Mouse (Mus musculus) CD4-positive, CD25-positive, alpha-beta regulatory T cell, adult 2 months (primary cell): ENCODE results near the gene Rnf121.

Experiments used
- DNase-seq: peaks from one replicate; pipeline ENCODE4 v3.0.0-alpha.2; 2012; ENCODE audit warnings: low read depth, low spot score

Rnf121 gene

DNA sequence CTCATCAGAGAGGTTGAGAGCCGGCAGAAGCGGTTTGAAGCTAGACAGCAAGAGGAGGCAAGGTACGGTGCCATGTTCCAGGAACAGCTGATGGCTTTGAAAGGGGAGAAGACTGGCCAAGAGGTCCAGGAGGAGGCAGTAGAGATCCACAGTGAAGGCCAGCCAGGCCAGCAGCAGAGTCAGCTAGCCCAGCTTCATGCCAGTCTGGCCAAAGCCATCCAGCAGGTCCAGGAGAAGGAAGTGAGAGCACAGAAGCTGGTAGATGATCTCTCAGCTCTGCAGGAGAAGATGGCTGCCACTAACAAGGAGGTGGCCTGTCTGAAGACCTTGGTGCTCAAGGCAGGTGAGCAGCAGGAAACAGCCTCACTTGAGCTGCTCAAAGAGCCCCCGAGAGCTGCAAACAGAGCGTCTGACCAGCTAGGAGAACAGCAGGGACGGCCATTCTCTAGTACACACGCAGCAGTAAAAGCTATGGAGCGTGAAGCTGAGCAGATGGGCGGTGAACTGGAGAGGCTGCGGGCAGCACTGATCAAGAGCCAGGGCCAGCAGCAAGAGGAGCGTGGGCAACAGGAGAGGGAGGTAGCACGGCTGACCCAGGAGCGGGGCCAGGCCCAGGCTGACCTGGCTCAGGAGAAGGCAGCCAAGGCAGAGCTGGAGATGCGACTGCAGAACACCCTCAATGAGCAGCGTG is 65.7 kb downstream of the Rnf121 start:
- no peak for DNase-seq

DNA sequence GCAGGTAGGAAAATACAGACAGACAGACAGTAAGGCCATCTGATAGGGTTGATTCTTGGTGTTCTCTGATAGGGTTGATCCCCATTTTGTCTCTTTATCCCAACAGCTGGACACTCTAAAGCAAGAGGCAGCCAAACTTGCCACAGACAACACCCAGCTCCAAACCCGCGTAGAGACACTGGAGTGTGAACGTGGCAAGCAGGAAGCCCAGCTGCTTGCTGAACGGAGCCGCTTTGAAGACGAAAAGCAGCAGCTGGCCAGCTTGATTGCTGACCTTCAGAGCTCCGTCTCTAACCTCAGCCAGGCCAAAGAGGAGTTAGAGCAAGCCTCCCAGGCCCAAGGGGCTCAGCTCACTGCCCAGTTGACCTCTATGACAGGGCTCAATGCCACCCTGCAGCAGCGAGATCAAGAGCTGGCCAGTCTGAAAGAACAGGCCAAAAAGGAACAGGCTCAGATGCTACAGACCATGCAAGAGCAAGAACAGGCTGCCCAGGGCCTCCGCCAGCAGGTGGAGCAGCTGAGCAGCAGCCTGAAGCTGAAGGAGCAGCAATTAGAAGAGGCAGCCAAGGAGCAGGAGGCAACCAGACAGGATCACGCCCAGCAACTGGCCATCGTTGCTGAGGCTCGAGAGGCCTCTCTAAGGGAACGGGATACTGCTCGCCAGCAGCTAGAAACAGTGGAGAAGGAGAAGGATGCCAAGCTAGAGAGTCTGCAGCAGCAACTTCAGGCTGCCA is 66.9 kb downstream of the Rnf121 start:
- peak; percentile 84 for DNase-seq

DNA sequence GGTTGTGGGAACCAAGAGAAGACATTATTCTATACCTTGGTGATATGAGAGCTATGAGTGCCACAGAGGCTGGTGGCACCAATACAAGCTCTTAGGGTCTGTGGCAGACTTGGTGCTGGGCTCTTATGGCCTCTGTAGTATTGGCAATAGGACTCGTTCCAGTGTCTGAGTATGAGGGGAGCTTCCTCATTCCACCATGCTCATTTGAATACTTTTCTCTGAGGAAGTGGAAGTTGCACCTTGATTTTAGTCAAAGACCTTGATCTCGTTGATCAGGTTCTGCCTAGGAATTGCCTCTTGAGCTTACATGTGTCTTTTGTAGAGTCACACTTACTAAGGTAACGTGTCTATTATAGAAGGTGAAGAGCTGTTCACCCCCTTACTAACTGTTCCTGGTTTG is 71.0 kb downstream of the Rnf121 start:
- no peak for DNase-seq

- no peak for DNase-seq
Observed at GRCm38 (mm10) chr7:101985081-101985480, 80.2 kb downstream of the Rnf121 start.

GRCm38 (mm10) chr7:101982735-101983134 is 82.5 kb downstream of the Rnf121 start:
- DNase-seq = no peak

- no peak for DNase-seq
Observed at GRCm38 (mm10) chr7:101974505-101974904, 90.8 kb downstream of the Rnf121 start.

- DNase-seq = no peak
Observed at GRCm38 (mm10) chr7:101973730-101974129, 91.5 kb downstream of the Rnf121 start.

DNA sequence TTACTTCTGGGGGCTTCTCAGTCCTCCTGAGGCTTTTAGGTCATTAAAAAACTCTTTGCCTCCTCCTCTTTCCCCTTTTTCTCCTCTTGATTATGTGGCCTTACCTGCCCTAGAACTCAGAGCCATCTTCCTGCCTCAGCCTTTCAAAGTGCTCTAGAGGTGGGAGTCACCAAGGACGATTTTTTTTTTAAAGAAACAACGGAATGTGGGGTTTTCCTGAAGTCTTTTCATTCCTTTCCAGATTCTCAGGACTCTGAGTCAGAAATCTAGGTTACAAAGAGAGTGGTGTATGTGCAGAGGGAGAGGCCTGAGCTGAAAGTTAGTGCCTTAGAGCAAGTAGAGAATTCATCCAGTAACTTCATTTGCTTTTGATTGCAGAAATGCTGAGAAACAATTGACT is 93.5 kb downstream of the Rnf121 start:
- no peak for DNase-seq

DNA sequence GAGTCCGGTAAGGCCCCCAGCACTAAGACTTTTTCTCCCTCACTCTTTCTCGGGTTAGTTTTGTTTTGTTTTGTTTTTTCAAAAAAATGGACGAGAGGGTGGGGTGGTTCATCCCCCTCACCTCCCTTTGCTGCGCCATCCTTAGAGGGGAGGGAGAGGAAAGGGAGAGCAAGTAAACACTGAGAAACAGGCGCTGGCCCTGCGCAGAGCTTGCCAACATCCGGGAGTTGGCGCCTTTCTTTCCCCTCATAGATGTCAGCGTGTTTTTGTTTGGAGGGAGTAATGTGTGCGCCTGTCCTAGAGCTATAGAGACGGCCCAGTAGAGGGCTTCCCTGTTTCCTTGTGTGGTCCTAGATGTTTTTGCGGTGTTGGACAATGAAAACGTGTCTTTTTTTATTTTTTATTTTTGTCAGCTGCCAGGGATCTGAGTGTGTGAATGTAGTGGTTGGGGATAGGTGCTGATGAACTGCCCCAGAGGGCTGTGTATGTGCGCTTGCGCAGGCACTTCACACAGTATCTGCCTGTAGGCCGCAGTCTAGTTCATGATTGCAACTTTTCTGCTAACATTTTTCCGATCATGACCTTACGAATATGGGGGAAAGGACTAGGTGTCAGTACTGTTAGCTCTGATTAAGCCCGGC is 94.3 kb downstream of the Rnf121 start:
- peak; percentile 82 for DNase-seq

- DNase-seq = peak; percentile 93
Observed at GRCm38 (mm10) chr7:101970429-101970775, 94.9 kb downstream of the Rnf121 start.

DNA sequence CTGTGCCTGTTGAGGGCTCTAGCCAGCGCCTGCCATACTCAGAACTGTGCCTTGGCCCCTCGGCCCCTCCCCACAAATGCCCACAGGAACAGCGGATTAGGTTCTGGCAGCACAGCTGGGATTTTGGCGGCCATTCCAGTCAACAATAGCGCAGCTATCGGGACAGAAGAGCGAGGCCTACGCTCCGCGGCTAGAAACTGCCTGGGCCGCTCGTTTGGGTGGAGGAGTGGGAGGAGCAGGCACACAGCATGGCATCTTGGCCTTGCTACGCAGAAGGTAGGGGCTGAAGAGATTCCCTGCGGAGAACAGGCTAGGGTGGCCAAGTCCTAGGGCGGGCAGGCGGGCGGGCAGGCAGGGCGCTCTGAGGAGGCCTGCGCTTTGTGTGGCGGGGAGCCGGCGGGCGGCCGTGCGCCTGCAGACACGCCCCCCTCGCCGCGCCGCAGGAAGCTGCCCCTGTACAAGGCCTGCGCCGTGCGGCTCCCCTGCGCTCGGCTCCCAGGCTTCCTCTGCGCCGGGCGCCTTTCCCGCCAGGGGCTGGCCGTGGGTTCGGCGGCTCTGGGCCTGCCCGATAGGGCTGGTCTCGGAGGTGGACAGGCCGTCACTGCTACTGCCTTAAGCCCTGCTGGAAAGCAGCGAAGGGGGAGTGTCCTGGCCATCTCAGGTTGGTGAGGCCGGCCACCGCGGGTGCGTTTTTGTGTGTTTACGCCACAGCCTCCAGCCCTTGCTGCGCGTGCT is 95.4 kb downstream of the Rnf121 start:
- peak; percentile 89 for DNase-seq
